Mouse (Mus musculus): ENCODE data around the gene Polr2a. TPM values are rescaled to one million over a fixed set of nuclear protein-coding genes. Genes with fewer than 3 reads are reported as not detected.
"Not testable (repeated sequence)": the region's sequence is repeated elsewhere in the genome, so short reads cannot be mapped to it uniquely, and the experiment has no call there.

The Polr2a gene
- polyA plus RNA-seq, 1 experiment from 2014 or later, result 39.3 TPM

GRCm38 (mm10) chr11:69703814-69704612, 54.4 kb downstream of the Polr2a start:
- ATAC-seq (ENCODE audit: insufficient number of reproducible peaks, insufficient read depth, low FRiP score, low read depth), result no peak
- H3K27ac ChIP-seq (ENCODE audit: low read length), result no peak overlapping the region
- no peaks in the 10 kb centered on the region for H3K9me3 ChIP-seq (ENCODE audit: control insufficient read depth, low read depth, low read length)
- no peak overlapping the region for H3K4me2 ChIP-seq (replicated peaks; ENCODE audit: low read depth, low read length)
- no peak overlapping the region for H3K4me3 ChIP-seq (ENCODE audit: low read depth, low read length)
- H3K4me1 ChIP-seq (ENCODE audit: control insufficient read depth, insufficient read depth, low read length), result no peaks in the 10 kb centered on the region
- WGBS, result 58% methylated on average over 8 of the region's 8 CpGs
- no peaks in the 10 kb centered on the region for H3K36me3 ChIP-seq (ENCODE audit: control insufficient read depth, insufficient read depth, low read length)
- H3K27me3 ChIP-seq (ENCODE audit: control insufficient read depth, insufficient read depth, low read length), result no peaks in the 10 kb centered on the region
- H3K9ac ChIP-seq (replicated peaks; ENCODE audit: low read depth, low read length), result no peak overlapping the region

DNA sequence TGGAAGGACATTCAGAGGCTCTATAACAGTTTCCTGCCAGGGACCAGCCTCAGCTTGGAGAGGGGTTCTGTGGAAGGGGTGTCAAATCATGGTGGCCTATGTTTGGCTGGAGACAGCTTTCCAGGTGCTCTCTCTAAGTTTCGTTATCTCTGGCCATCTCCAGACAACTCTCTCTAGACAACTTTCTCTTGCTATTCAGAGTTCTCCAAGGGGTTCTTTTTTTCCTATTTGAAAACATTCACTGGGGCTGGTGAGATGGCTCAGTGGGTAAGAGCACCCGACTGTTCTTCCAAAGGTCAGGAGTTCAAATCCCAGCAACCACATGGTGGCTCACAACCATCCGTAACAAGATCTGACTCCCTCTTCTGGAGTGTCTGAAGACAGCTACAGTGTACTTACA, 55.1 kb downstream of the Polr2a start:
- H3K36me3 ChIP-seq (ENCODE audit: control insufficient read depth, insufficient read depth, low read length); H3K9ac ChIP-seq (replicated peaks; ENCODE audit: low read depth, low read length); H3K4me1 ChIP-seq (ENCODE audit: control insufficient read depth, insufficient read depth, low read length); H3K4me2 ChIP-seq (replicated peaks; ENCODE audit: low read depth, low read length); H3K27me3 ChIP-seq (ENCODE audit: control insufficient read depth, insufficient read depth, low read length); H3K4me3 ChIP-seq (ENCODE audit: low read depth, low read length); H3K27ac ChIP-seq (ENCODE audit: low read length); ATAC-seq (ENCODE audit: insufficient number of reproducible peaks, insufficient read depth, low FRiP score, low read depth); H3K9me3 ChIP-seq (ENCODE audit: control insufficient read depth, low read depth, low read length): not testable (repeated sequence)
- WGBS, result 55% methylated on average over 2 of the region's 3 CpGs

- H3K27ac ChIP-seq (ENCODE audit: low read length); H3K4me2 ChIP-seq (replicated peaks; ENCODE audit: low read depth, low read length); H3K27me3 ChIP-seq (ENCODE audit: control insufficient read depth, insufficient read depth, low read length); H3K4me1 ChIP-seq (ENCODE audit: control insufficient read depth, insufficient read depth, low read length); H3K9me3 ChIP-seq (ENCODE audit: control insufficient read depth, low read depth, low read length); H3K36me3 ChIP-seq (ENCODE audit: control insufficient read depth, insufficient read depth, low read length); H3K9ac ChIP-seq (replicated peaks; ENCODE audit: low read depth, low read length); H3K4me3 ChIP-seq (ENCODE audit: low read depth, low read length); ATAC-seq (ENCODE audit: insufficient number of reproducible peaks, insufficient read depth, low FRiP score, low read depth): not testable (repeated sequence)
- 95% methylated on average over 10 of the region's 10 CpGs for WGBS
These were observed 55.6 kb downstream of the Polr2a start for GRCm38 (mm10) chr11:69702886-69703285.

- H3K9me3 ChIP-seq (ENCODE audit: control insufficient read depth, low read depth, low read length), result no peaks in the 10 kb centered on the region
- no peaks in the 10 kb centered on the region for H3K27me3 ChIP-seq (ENCODE audit: control insufficient read depth, insufficient read depth, low read length)
- no peak overlapping the region for H3K4me3 ChIP-seq (ENCODE audit: low read depth, low read length)
- ATAC-seq (ENCODE audit: insufficient number of reproducible peaks, insufficient read depth, low FRiP score, low read depth), result no peak
- H3K4me2 ChIP-seq (replicated peaks; ENCODE audit: low read depth, low read length), result no peak overlapping the region
- no peaks in the 10 kb centered on the region for H3K36me3 ChIP-seq (ENCODE audit: control insufficient read depth, insufficient read depth, low read length)
- H3K27ac ChIP-seq (ENCODE audit: low read length), result no peak overlapping the region
- H3K9ac ChIP-seq (replicated peaks; ENCODE audit: low read depth, low read length), result no peak overlapping the region
- WGBS, result 29% methylated on average over 1 of the region's 1 CpGs
- no peaks in the 10 kb centered on the region; the same call in 1 of the 2 replicates for H3K4me1 ChIP-seq (ENCODE audit: control insufficient read depth, insufficient read depth, low read length)
These were observed 58.8 kb downstream of the Polr2a start for GRCm38 (mm10) chr11:69699595-69699994.

DNA sequence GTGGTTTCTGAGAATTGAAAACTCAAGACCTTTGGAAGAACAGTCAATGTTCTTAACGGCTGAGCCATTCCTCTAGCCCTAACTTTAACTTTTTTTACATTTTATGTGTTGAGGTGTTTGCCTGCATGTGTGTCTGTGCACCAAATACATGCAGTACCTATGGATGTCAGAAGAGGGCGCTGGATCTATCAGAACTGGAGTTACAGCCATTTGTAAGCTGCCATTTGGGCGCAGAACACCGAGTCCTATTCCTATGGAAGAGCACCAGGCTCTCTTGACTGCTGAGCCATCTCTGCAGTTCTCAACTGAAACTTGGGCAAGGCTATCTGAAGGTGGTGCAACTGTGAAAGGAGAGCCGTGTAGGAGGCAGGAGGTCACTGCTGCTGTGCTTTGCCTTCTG, 59.9 kb downstream of the Polr2a start:
- Histone ChIP-seq H3K4me2 (replicated peaks; ENCODE audit: low read depth, low read length) (no peak overlapping the region), H3K27me3 (ENCODE audit: control insufficient read depth, insufficient read depth, low read length) (no peaks in the 10 kb centered on the region), H3K36me3 (ENCODE audit: control insufficient read depth, insufficient read depth, low read length) (no peaks in the 10 kb centered on the region), H3K9ac (replicated peaks; ENCODE audit: low read depth, low read length) (no peak overlapping the region), H3K27ac (ENCODE audit: low read length) (no peak overlapping the region), H3K4me1 (ENCODE audit: control insufficient read depth, insufficient read depth, low read length) (no peaks in the 10 kb centered on the region; the same call in 1 of the 2 replicates), H3K9me3 (ENCODE audit: control insufficient read depth, low read depth, low read length) (no peaks in the 10 kb centered on the region), H3K4me3 (ENCODE audit: low read depth, low read length) (no peak overlapping the region)
- no peak for ATAC-seq (ENCODE audit: insufficient number of reproducible peaks, insufficient read depth, low FRiP score, low read depth)
- 75% methylated on average over 5 of the region's 5 CpGs for WGBS

DNA sequence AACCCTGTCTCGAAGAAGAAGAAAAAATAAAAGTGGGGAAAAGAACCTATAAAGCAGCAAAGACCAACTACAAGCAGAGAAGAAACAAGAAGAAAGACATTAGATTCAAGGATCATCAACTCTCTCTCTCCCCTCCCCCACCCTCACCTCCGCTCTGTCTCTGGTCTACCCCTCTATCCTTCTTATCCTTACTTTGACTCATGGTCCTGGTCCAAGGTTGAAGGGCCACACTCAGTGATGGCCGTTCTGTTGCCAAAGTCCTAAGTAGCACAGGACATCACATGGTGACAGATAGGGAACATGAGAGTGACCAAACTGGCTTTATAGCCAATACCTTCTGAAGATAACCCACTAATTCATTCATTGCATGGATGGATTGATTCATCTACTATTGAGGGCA, 61.0 kb downstream of the Polr2a start:
- no peak overlapping the region for H3K9ac ChIP-seq (replicated peaks; ENCODE audit: low read depth, low read length)

GRCm38 (mm10) chr11:69695361-69696181, 62.9 kb downstream of the Polr2a start, which contains the start of the genes Tnfsf12 and Tnfsfm13:
Tnfsf12 (minus strand) TSS chr11:69695849.
Tnfsfm13 (minus strand) TSS chr11:69696098.
- no peaks in the 10 kb centered on the region; the same call in 1 of the 2 replicates for H3K4me1 ChIP-seq (ENCODE audit: control insufficient read depth, insufficient read depth, low read length)
- 2% methylated on average over 26 of the region's 41 CpGs for WGBS
- peak; percentile 69 for ATAC-seq (ENCODE audit: insufficient number of reproducible peaks, insufficient read depth, low FRiP score, low read depth)

More for the DNA sequence above, 61.0 kb downstream of the Polr2a start:
- Histone ChIP-seq H3K27ac (ENCODE audit: low read length) (no peak overlapping the region), H3K9me3 (ENCODE audit: control insufficient read depth, low read depth, low read length) (no peaks in the 10 kb centered on the region), H3K4me1 (ENCODE audit: control insufficient read depth, insufficient read depth, low read length) (no peaks in the 10 kb centered on the region; the same call in 1 of the 2 replicates), H3K4me3 (ENCODE audit: low read depth, low read length) (no peak overlapping the region), H3K27me3 (ENCODE audit: control insufficient read depth, insufficient read depth, low read length) (no peaks in the 10 kb centered on the region), H3K36me3 (ENCODE audit: control insufficient read depth, insufficient read depth, low read length) (no peaks in the 10 kb centered on the region), H3K4me2 (replicated peaks; ENCODE audit: low read depth, low read length) (no peak overlapping the region)
- ATAC-seq (ENCODE audit: insufficient number of reproducible peaks, insufficient read depth, low FRiP score, low read depth), result no peak
- WGBS, result 97% methylated on average over 3 of the region's 3 CpGs

DNA sequence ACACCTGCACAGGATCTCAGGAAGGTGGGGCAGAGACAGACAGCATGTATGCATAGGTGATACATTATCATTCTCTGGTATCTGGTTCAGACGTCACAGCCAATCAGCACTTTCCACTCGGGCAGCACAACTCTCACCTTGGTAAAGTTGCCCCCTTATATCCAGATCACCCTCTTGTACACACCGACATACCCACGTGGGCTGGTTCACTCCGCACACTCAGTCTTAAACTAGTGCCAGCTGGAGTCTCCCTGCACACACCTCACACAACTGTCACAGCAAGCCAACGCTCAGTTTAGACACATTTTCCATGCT, 63.4 kb downstream of the Polr2a start:
- no peak overlapping the region for H3K27ac ChIP-seq (ENCODE audit: low read length)
- ATAC-seq (ENCODE audit: insufficient number of reproducible peaks, insufficient read depth, low FRiP score, low read depth), result peak; percentile 50; the same call in 1 of the 2 replicates
- peak overlapping the region; percentile 50 for H3K4me3 ChIP-seq (ENCODE audit: low read depth, low read length)
- H3K4me2 ChIP-seq (replicated peaks; ENCODE audit: low read depth, low read length), result peak overlapping the region; percentile 72
- H3K9ac ChIP-seq (replicated peaks; ENCODE audit: low read depth, low read length), result peak overlapping the region; percentile 54
- H3K4me1 ChIP-seq (ENCODE audit: control insufficient read depth, insufficient read depth, low read length), result no peaks in the 10 kb centered on the region; the same call in 1 of the 2 replicates
- H3K27me3 ChIP-seq (ENCODE audit: control insufficient read depth, insufficient read depth, low read length), result no peaks in the 10 kb centered on the region
- 21% methylated on average over 6 of the region's 6 CpGs for WGBS
- no peaks in the 10 kb centered on the region for H3K36me3 ChIP-seq (ENCODE audit: control insufficient read depth, insufficient read depth, low read length)
- no peaks in the 10 kb centered on the region for H3K9me3 ChIP-seq (ENCODE audit: control insufficient read depth, low read depth, low read length)

More at GRCm38 (mm10) chr11:69695361-69696181, 62.9 kb downstream of the Polr2a start, which contains the start of the genes Tnfsf12 and Tnfsfm13:
- Histone ChIP-seq H3K27me3 (ENCODE audit: control insufficient read depth, insufficient read depth, low read length) (no peaks in the 10 kb centered on the region), H3K27ac (ENCODE audit: low read length) (peak within 1 kb of the TSS; percentile 44; the same call in 1 of the 2 replicates), H3K9me3 (ENCODE audit: control insufficient read depth, low read depth, low read length) (no peaks in the 10 kb centered on the region), H3K4me2 (replicated peaks; ENCODE audit: low read depth, low read length) (peak within 1 kb of the TSS; percentile 72), H3K36me3 (ENCODE audit: control insufficient read depth, insufficient read depth, low read length) (no peaks in the 10 kb centered on the region), H3K4me3 (ENCODE audit: low read depth, low read length) (peak within 1 kb of the TSS; percentile 50), H3K9ac (replicated peaks; ENCODE audit: low read depth, low read length) (peak within 1 kb of the TSS; percentile 54)

All from stomach, embryonic 14.5 days (tissue).